8 mouse cellular contexts compared by ENCODE assay signal in genomic region chr19:24556585-24556966, GRCm38 (mm10). TPM values are rescaled to one million over a fixed set of nuclear protein-coding genes. Genes with fewer than 3 reads are reported as not detected.
A peak's percentile ranks its signal among the peaks of the same experiment; 100 is the strongest.
DNase-seq lines count a peak whose midpoint lies in the region; ATAC-seq lines count a peak whose summit lies in the region.

No protein-coding gene starts in this region.

- no peaks in the 10 kb centered on the region for H3K9me3 ChIP-seq in lung, embryonic 15.5 days
- H3K9me3 ChIP-seq in embryonic facial prominence, embryonic 10.5 days = no peaks in the 10 kb centered on the region
- H3K9me3 ChIP-seq in hindbrain, embryonic 15.5 days = no peaks in the 10 kb centered on the region
- no peaks in the 10 kb centered on the region for H3K9me3 ChIP-seq in midbrain, embryonic 15.5 days

- no peak for ATAC-seq in lung, embryonic 15.5 days (ENCODE audit: borderline replicate concordance, extremely low read depth, low FRiP score, low TSS enrichment)
- peak; percentile 39; the same call in 1 of the 2 replicates for ATAC-seq in hindbrain, embryonic 15.5 days (ENCODE audit: low FRiP score, low read depth)
- ATAC-seq in midbrain, embryonic 15.5 days (replicated peaks) = peak; percentile 53

- peak overlapping the region; percentile 72 for H3K9ac ChIP-seq in lung, embryonic 15.5 days
- peak overlapping the region; percentile 90 for H3K9ac ChIP-seq in hindbrain, embryonic 15.5 days
- peak overlapping the region; percentile 78 for H3K9ac ChIP-seq in midbrain, embryonic 15.5 days

- H3K4me1 ChIP-seq in lung, embryonic 15.5 days = peaks cover 21% of the 10 kb centered on the region
- H3K4me1 ChIP-seq in embryonic facial prominence, embryonic 10.5 days = peaks cover 39% of the 10 kb centered on the region
- H3K4me1 ChIP-seq in hindbrain, embryonic 15.5 days (replicated peaks) = peaks cover 23% of the 10 kb centered on the region
- peaks cover 20% of the 10 kb centered on the region for H3K4me1 ChIP-seq in midbrain, embryonic 15.5 days

- peak overlapping the region; percentile 88 for H3K4me3 ChIP-seq in lung, embryonic 15.5 days
- peak overlapping the region; percentile 87 for H3K4me3 ChIP-seq in embryonic facial prominence, embryonic 10.5 days
- peak overlapping the region; percentile 95 for H3K4me3 ChIP-seq in hindbrain, embryonic 15.5 days
- H3K4me3 ChIP-seq in midbrain, embryonic 15.5 days = peak overlapping the region; percentile 89

- DNase-seq in lung, postnatal 36 days = no peak
- no peak for DNase-seq in embryonic facial prominence, embryonic 10.5 days (ENCODE audit: low spot score)
- DNase-seq in cerebellum, adult 8-10 months = no peak
- no peak for DNase-seq in cerebellum, postnatal 25 days
- DNase-seq in layer of hippocampus, adult 11-12 months (ENCODE audit: low spot score) = no peak

- peak overlapping the region; percentile 92 for H3K4me2 ChIP-seq in lung, embryonic 15.5 days
- peak overlapping the region; percentile 93 for H3K4me2 ChIP-seq in hindbrain, embryonic 15.5 days
- peak overlapping the region; percentile 99 for H3K4me2 ChIP-seq in midbrain, embryonic 15.5 days

- 1% methylated on average over 12 of the region's 12 CpGs for WGBS in lung, embryonic 15.5 days
- WGBS in embryonic facial prominence, embryonic 10.5 days = 3% methylated on average over 12 of the region's 12 CpGs
- WGBS in hindbrain, embryonic 15.5 days = 1% methylated on average over 12 of the region's 12 CpGs
- 2% methylated on average over 12 of the region's 12 CpGs for WGBS in midbrain, embryonic 15.5 days

- peak overlapping the region; percentile 81; the same call in 1 of the 2 replicates for H3K27ac ChIP-seq in lung, embryonic 15.5 days
- peak overlapping the region; percentile 87 for H3K27ac ChIP-seq in embryonic facial prominence, embryonic 10.5 days (replicated peaks)
- peak overlapping the region; percentile 74; the same call in 1 of the 2 replicates for H3K27ac ChIP-seq in hindbrain, embryonic 15.5 days (replicated peaks)
- no peak overlapping the region for H3K27ac ChIP-seq in midbrain, embryonic 15.5 days

- H3K27me3 ChIP-seq in lung, embryonic 15.5 days = peaks cover 30% of the 10 kb centered on the region
- peaks cover 62% of the 10 kb centered on the region for H3K27me3 ChIP-seq in embryonic facial prominence, embryonic 10.5 days (replicated peaks; ENCODE audit: low read depth, poor library complexity, severe bottlenecking)
- peaks cover 23% of the 10 kb centered on the region; the same call in 1 of the 2 replicates for H3K27me3 ChIP-seq in hindbrain, embryonic 15.5 days
- H3K27me3 ChIP-seq in midbrain, embryonic 15.5 days (replicated peaks) = peaks cover 10% of the 10 kb centered on the region; the same call in 1 of the 2 replicates

- no peaks in the 10 kb centered on the region for H3K36me3 ChIP-seq in lung, embryonic 15.5 days
- H3K36me3 ChIP-seq in embryonic facial prominence, embryonic 10.5 days (replicated peaks) = no peaks in the 10 kb centered on the region
- no peaks in the 10 kb centered on the region for H3K36me3 ChIP-seq in hindbrain, embryonic 15.5 days
- no peaks in the 10 kb centered on the region for H3K36me3 ChIP-seq in midbrain, embryonic 15.5 days (replicated peaks)

RNA-seq across cellular contexts. Expression of gene Pip5k1b, which starts 0.9 kb away (rescaled TPM):
- 3.2 and 3.4 TPM in 2 replicates for polyA plus RNA-seq in lung, embryonic 15.5 days (2015; fragmentation: Nextera tagmentation; extraction: Ambion mirVana)
- 1.1 and 1.2 TPM in 2 replicates for polyA plus RNA-seq in embryonic facial prominence, embryonic 10.5 days (2016; fragmentation: Nextera tagmentation; extraction: Ambion mirVana)
- 2.1 and 2.2 TPM in 2 replicates for polyA plus RNA-seq in hindbrain, embryonic 15.5 days (2015; fragmentation: Nextera tagmentation; extraction: Ambion mirVana)
- polyA plus RNA-seq in midbrain, embryonic 15.5 days (2015; fragmentation: Nextera tagmentation; extraction: Ambion mirVana) = 1.0 and 1.1 TPM in 2 replicates
